Mouse (Mus musculus) heart, embryonic 13.5 days (tissue): ENCODE results near the gene Gm9913. TPM values are rescaled to one million over a fixed set of nuclear protein-coding genes. Genes with fewer than 3 reads are reported as not detected.
A peak's percentile ranks its signal among the peaks of the same experiment; 100 is the strongest.

ENCODE experiments used
- ATAC-seq: fragments of 200-750 bp; cut with Nextera tagmentation; 2 replicates; pipeline ENCODE4 v1.8.0; 2017; ENCODE audit warnings: moderate TSS enrichment; ENCODE audit not compliant: insufficient number of reproducible peaks, low FRiP score, low TSS enrichment; ENCODE audit errors: extremely low read depth
- H3K27ac ChIP-seq: fragments of 300-500 bp; sonication (generic); replicated peaks from 2 replicates; pipeline ENCODE4 v1.5.1; 2015; ENCODE audit warnings: moderate library complexity, mild to moderate bottlenecking, inconsistent platforms
- H3K27me3 ChIP-seq: fragments of 300-500 bp; sonication (generic); replicated peaks from 2 replicates; pipeline ENCODE4 v1.6.1; 2015; ENCODE audit warnings: mild to moderate bottlenecking, inconsistent platforms
- H3K36me3 ChIP-seq: fragments of 300-500 bp; sonication (generic); 2 replicates; pipeline ENCODE4 v1.6.1; 2015; ENCODE audit warnings: mild to moderate bottlenecking, inconsistent platforms
- H3K4me1 ChIP-seq: fragments of 300-500 bp; sonication (generic); 2 replicates; pipeline ENCODE4 v1.6.1; 2015; ENCODE audit warnings: inconsistent platforms
- H3K4me2 ChIP-seq: fragments of 300-500 bp; sonication (generic); 2 replicates; pipeline ENCODE4 v1.6.1; 2015; ENCODE audit warnings: inconsistent platforms, mild to moderate bottlenecking, moderate library complexity
- H3K4me3 ChIP-seq: fragments of 300-500 bp; sonication (generic); 2 replicates; pipeline ENCODE4 v1.5.1; 2015; ENCODE audit warnings: moderate library complexity, mild to moderate bottlenecking, inconsistent platforms
- H3K9ac ChIP-seq: fragments of 300-500 bp; sonication (generic); 2 replicates; pipeline ENCODE4 v1.6.1; 2015; ENCODE audit warnings: inconsistent platforms, mild to moderate bottlenecking, moderate library complexity
- H3K9me3 ChIP-seq: fragments of 300-500 bp; sonication (generic); 2 replicates; pipeline ENCODE4 v1.6.1; 2016; ENCODE audit warnings: inconsistent platforms
- WGBS: fragments of 180-500 bp; shearing (Covaris S2); methylation state at CpG from one replicate; pipeline ENCODE4 v1.1.7; 2015; ENCODE audit warnings: mixed read lengths; 5-methylcytosine and 5-hydroxymethylcytosine counted together
- polyA plus RNA-seq: library from polyadenylated mRNA; unstranded; fragments of >200 nt; fragmentation: Nextera tagmentation; extraction: Ambion mirVana; gene quantifications from 2 replicates; pipeline ENCODE4 v1.2.1, GENCODE M21; 2015

The Gm9913 gene
- 0.17 and 0.32 TPM in 2 replicates for polyA plus RNA-seq

GRCm38 (mm10) chr2:125505006-125505745 lies at the start of gene Gm9913:
Gm9913 (plus strand) TSS chr2:125505089.
- Histone ChIP-seq H3K9ac (peak within 1 kb of the TSS; percentile 88), H3K4me3 (peak within 1 kb of the TSS; percentile 81), H3K27ac (peak within 1 kb of the TSS; percentile 91), H3K4me2 (peak within 1 kb of the TSS; percentile 90), H3K4me1 (peaks cover 23% of the 10 kb centered on the region), H3K36me3 (peaks cover 13% of the 10 kb centered on the region), H3K27me3 (0 out of 2 replicates have a peak, but pooled peaks cover 9% of the 10 kb centered on the region), H3K9me3 (no peaks in the 10 kb centered on the region)
- 1% methylated on average over 45 of the region's 45 CpGs for WGBS
- ATAC-seq: peak; percentile 25; the same call in 1 of the 2 replicates

GRCm38 (mm10) chr2:125456059-125456789 lies 48.7 kb upstream of the Gm9913 start:
- WGBS: 64% methylated on average over 15 of the region's 15 CpGs
- no peaks in the 10 kb centered on the region for H3K27me3 ChIP-seq
- no peaks in the 10 kb centered on the region for H3K9me3 ChIP-seq
- peaks cover 35% of the 10 kb centered on the region for H3K4me1 ChIP-seq
- H3K4me2 ChIP-seq: no peak overlapping the region
- no peak for ATAC-seq
- peaks cover 10% of the 10 kb centered on the region for H3K36me3 ChIP-seq
- no peak overlapping the region for H3K27ac ChIP-seq
- H3K4me3 ChIP-seq: no peak overlapping the region
- H3K9ac ChIP-seq: no peak overlapping the region

GRCm38 (mm10) chr2:125459087-125459486 lies 45.8 kb upstream of the Gm9913 start:
- Histone ChIP-seq H3K4me2 (no peak overlapping the region), H3K9me3 (no peaks in the 10 kb centered on the region), H3K27me3 (no peaks in the 10 kb centered on the region), H3K9ac (no peak overlapping the region), H3K36me3 (peaks cover 17% of the 10 kb centered on the region), H3K27ac (no peak overlapping the region), H3K4me1 (peaks cover 19% of the 10 kb centered on the region), H3K4me3 (no peak overlapping the region)
- WGBS: 65% methylated on average over 3 of the region's 3 CpGs
- ATAC-seq: no peak

- WGBS: 58% methylated on average over 6 of the region's 6 CpGs
- Histone ChIP-seq H3K27ac (no peak overlapping the region), H3K36me3 (peaks cover 58% of the 10 kb centered on the region), H3K9ac (no peak overlapping the region), H3K9me3 (no peaks in the 10 kb centered on the region), H3K4me2 (no peak overlapping the region), H3K4me1 (0 out of 2 replicates have a peak, but pooled peaks cover 4% of the 10 kb centered on the region), H3K4me3 (no peak overlapping the region), H3K27me3 (no peaks in the 10 kb centered on the region)
- ATAC-seq: no peak
These were observed 40.9 kb upstream of the Gm9913 start for GRCm38 (mm10) chr2:125464036-125464435.

- Histone ChIP-seq H3K9ac (peak overlapping the region; percentile 42; the same call in 1 of the 2 replicates), H3K9me3 (no peaks in the 10 kb centered on the region), H3K4me3 (no peak overlapping the region), H3K36me3 (peaks cover 53% of the 10 kb centered on the region), H3K27ac (peak overlapping the region; percentile 92), H3K4me1 (peaks cover 64% of the 10 kb centered on the region), H3K4me2 (peak overlapping the region; percentile 21), H3K27me3 (no peaks in the 10 kb centered on the region)
- 44% methylated on average over 8 of the region's 8 CpGs for WGBS
- peak; percentile 42; the same call in 1 of the 2 replicates for ATAC-seq
These were observed 34.2 kb upstream of the Gm9913 start for GRCm38 (mm10) chr2:125470553-125471295.

- Histone ChIP-seq H3K36me3 (peaks cover 48% of the 10 kb centered on the region), H3K27me3 (no peaks in the 10 kb centered on the region), H3K9me3 (no peaks in the 10 kb centered on the region), H3K9ac (no peak overlapping the region), H3K4me1 (peaks cover 74% of the 10 kb centered on the region), H3K4me3 (no peak overlapping the region), H3K4me2 (no peak overlapping the region), H3K27ac (peak overlapping the region; percentile 92)
- WGBS: 55% methylated on average over 4 of the region's 4 CpGs
- no peak for ATAC-seq
These were observed 33.2 kb upstream of the Gm9913 start for GRCm38 (mm10) chr2:125471721-125472120.

- no peak overlapping the region for H3K9ac ChIP-seq
- peak overlapping the region; percentile 92 for H3K27ac ChIP-seq
- H3K36me3 ChIP-seq: peaks cover 40% of the 10 kb centered on the region
- H3K4me2 ChIP-seq: peak overlapping the region; percentile 28; the same call in 1 of the 2 replicates
- H3K27me3 ChIP-seq: no peaks in the 10 kb centered on the region
- peak; percentile 21; the same call in 1 of the 2 replicates for ATAC-seq
- no peak overlapping the region for H3K4me3 ChIP-seq
- H3K9me3 ChIP-seq: no peaks in the 10 kb centered on the region
- 12% methylated on average over 2 of the region's 2 CpGs for WGBS
- H3K4me1 ChIP-seq: peaks cover 82% of the 10 kb centered on the region
These were observed 31.7 kb upstream of the Gm9913 start for GRCm38 (mm10) chr2:125473228-125473627.

- Histone ChIP-seq H3K27ac (no peak overlapping the region; the same call in 1 of the 2 replicates), H3K4me3 (no peak overlapping the region), H3K9me3 (no peaks in the 10 kb centered on the region), H3K27me3 (no peaks in the 10 kb centered on the region), H3K9ac (no peak overlapping the region), H3K36me3 (peaks cover 29% of the 10 kb centered on the region), H3K4me2 (no peak overlapping the region), H3K4me1 (peaks cover 90% of the 10 kb centered on the region)
- no peak for ATAC-seq
- 69% methylated on average over 5 of the region's 5 CpGs for WGBS
These were observed 30.2 kb upstream of the Gm9913 start for GRCm38 (mm10) chr2:125474690-125475089.

- no peaks in the 10 kb centered on the region for H3K9me3 ChIP-seq
- peaks cover 29% of the 10 kb centered on the region for H3K36me3 ChIP-seq
- no peak for ATAC-seq
- H3K4me2 ChIP-seq: no peak overlapping the region
- 56% methylated on average over 3 of the region's 3 CpGs for WGBS
- H3K4me3 ChIP-seq: no peak overlapping the region
- H3K4me1 ChIP-seq: peaks cover 86% of the 10 kb centered on the region
- no peak overlapping the region for H3K9ac ChIP-seq
- no peaks in the 10 kb centered on the region for H3K27me3 ChIP-seq
- H3K27ac ChIP-seq: peak overlapping the region; percentile 30; the same call in 1 of the 2 replicates
These were observed 28.7 kb upstream of the Gm9913 start for GRCm38 (mm10) chr2:125476231-125476630.

- Histone ChIP-seq H3K27me3 (no peaks in the 10 kb centered on the region), H3K4me2 (no peak overlapping the region), H3K27ac (no peak overlapping the region), H3K4me1 (peaks cover 82% of the 10 kb centered on the region), H3K4me3 (no peak overlapping the region), H3K9me3 (no peaks in the 10 kb centered on the region), H3K9ac (no peak overlapping the region), H3K36me3 (peaks cover 24% of the 10 kb centered on the region)
- 45% methylated on average over 3 of the region's 3 CpGs for WGBS
- no peak for ATAC-seq
These were observed 27.5 kb upstream of the Gm9913 start for GRCm38 (mm10) chr2:125477367-125477766.

GRCm38 (mm10) chr2:125478705-125479104 lies 26.2 kb upstream of the Gm9913 start:
- no peak for ATAC-seq
- H3K4me2 ChIP-seq: no peak overlapping the region
- WGBS: 54% methylated on average over 4 of the region's 4 CpGs
- no peaks in the 10 kb centered on the region for H3K27me3 ChIP-seq
- H3K4me1 ChIP-seq: peaks cover 70% of the 10 kb centered on the region
- no peak overlapping the region for H3K4me3 ChIP-seq
- no peaks in the 10 kb centered on the region for H3K9me3 ChIP-seq
- no peak overlapping the region for H3K27ac ChIP-seq
- H3K36me3 ChIP-seq: peaks cover 19% of the 10 kb centered on the region
- no peak overlapping the region for H3K9ac ChIP-seq
